Mouse (Mus musculus): ENCODE data around the gene Fam19a1. TPM values are rescaled to one million over a fixed set of nuclear protein-coding genes. Genes with fewer than 3 reads are reported as not detected.
"Not testable (repeated sequence)": the region's sequence is repeated elsewhere in the genome, so short reads cannot be mapped to it uniquely, and the experiment has no call there.

Gene Fam19a1
- polyA plus RNA-seq, 1 experiment, result 0.04 TPM

DNA sequence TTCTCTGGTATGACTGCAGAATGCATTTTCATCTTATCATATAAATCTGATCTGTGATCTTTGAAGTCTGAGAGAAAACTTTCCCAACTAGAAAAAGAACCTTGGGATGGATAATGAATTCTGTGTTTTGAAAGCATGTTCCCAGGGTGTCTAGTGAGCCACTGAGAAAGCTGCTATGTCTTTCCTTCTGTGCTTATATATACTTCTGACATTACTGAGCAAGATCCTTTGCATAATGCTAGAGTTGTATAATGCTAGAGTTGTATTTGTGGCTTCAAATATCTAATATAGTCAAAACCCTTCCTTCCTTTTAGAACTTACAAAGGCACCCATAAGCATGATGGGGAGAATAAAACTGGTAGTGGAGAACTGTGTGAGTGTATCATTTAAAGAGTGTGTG, 65.6 kb downstream of the Fam19a1 start:
- H3K4me1 ChIP-seq (ENCODE audit: control insufficient read depth, insufficient read depth, insufficient read length, low read length), result no peaks in the 10 kb centered on the region
- no peak overlapping the region for H3K4me3 ChIP-seq (ENCODE audit: low read depth, low read length)
- no peak overlapping the region for H3K27ac ChIP-seq (ENCODE audit: insufficient read depth, low read depth, low read length)
- H3K36me3 ChIP-seq (ENCODE audit: control insufficient read depth, insufficient read depth, low read length), result no peaks in the 10 kb centered on the region
- H3K27me3 ChIP-seq (ENCODE audit: control insufficient read depth, insufficient read depth, low read length), result no peaks in the 10 kb centered on the region
- TF ChIP-seq CTCF (IDR thresholded peaks at IDR 0.05; ENCODE audit: extremely low read depth, insufficient read length, insufficient replicate concordance, low read depth, low read length) (no peak), POLR2A (IDR thresholded peaks at IDR 0.05; ENCODE audit: low read depth, low read length) (no peak)

DNA sequence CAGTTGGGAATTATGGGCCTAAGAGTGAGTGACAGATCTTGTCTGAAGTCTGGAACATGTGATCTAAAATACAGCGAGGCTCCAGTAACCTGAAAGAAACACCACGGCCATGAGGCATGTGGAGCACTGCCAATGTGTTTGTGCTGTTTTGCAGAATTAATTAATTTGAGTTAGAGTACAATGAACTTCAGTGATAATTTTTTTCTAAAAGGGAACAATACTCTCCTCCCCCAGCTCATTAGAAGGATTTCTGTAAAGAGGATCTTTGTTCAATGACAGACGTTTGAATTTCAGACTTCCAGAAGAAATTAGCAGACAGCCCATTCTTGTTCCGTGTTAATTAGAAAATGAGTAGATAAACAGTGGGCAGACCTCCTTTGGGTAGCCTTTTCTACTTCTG, 70.4 kb downstream of the Fam19a1 start:
- Histone ChIP-seq H3K27ac (ENCODE audit: insufficient read depth, low read depth, low read length) (no peak overlapping the region), H3K27me3 (ENCODE audit: control insufficient read depth, insufficient read depth, low read length) (no peaks in the 10 kb centered on the region), H3K4me3 (ENCODE audit: low read depth, low read length) (no peak overlapping the region), H3K36me3 (ENCODE audit: control insufficient read depth, insufficient read depth, low read length) (no peaks in the 10 kb centered on the region), H3K4me1 (ENCODE audit: control insufficient read depth, insufficient read depth, insufficient read length, low read length) (no peaks in the 10 kb centered on the region)
- 76% methylated on average over 4 of the region's 4 CpGs for WGBS
- no peak for TF ChIP-seq POLR2A (IDR thresholded peaks at IDR 0.05; ENCODE audit: low read depth, low read length)
- TF ChIP-seq CTCF (IDR thresholded peaks at IDR 0.05; ENCODE audit: extremely low read depth, insufficient read length, insufficient replicate concordance, low read depth, low read length), result no peak

DNA sequence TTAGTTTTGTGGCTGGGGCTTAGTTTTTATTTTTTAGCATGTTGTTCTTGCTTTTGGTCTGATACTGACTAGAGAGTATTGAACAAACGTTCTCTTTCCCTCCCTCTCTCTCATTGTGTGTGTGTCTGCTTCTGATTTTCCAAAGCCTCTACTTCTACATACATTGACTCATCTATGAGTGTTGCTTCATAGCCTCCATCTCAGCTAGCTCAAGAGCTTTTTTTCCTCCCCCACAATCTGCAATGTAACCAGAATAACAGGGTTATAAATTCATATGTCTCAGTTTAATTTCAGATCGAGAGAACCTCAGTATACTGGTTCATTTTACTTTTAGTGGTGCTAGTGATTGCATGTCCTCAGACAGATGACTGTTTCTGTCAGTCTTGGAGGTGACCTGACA, 73.6 kb downstream of the Fam19a1 start:
- H3K27me3 ChIP-seq (ENCODE audit: control insufficient read depth, insufficient read depth, low read length), result no peaks in the 10 kb centered on the region
- H3K36me3 ChIP-seq (ENCODE audit: control insufficient read depth, insufficient read depth, low read length), result no peaks in the 10 kb centered on the region
- H3K27ac ChIP-seq (ENCODE audit: insufficient read depth, low read depth, low read length), result no peak overlapping the region
- WGBS, result 51% methylated on average over 2 of the region's 2 CpGs
- TF ChIP-seq POLR2A (IDR thresholded peaks at IDR 0.05; ENCODE audit: low read depth, low read length) (no peak), CTCF (IDR thresholded peaks at IDR 0.05; ENCODE audit: extremely low read depth, insufficient read length, insufficient replicate concordance, low read depth, low read length) (no peak)
- no peak overlapping the region for H3K4me3 ChIP-seq (ENCODE audit: low read depth, low read length)
- no peaks in the 10 kb centered on the region for H3K4me1 ChIP-seq (ENCODE audit: control insufficient read depth, insufficient read depth, insufficient read length, low read length)

DNA sequence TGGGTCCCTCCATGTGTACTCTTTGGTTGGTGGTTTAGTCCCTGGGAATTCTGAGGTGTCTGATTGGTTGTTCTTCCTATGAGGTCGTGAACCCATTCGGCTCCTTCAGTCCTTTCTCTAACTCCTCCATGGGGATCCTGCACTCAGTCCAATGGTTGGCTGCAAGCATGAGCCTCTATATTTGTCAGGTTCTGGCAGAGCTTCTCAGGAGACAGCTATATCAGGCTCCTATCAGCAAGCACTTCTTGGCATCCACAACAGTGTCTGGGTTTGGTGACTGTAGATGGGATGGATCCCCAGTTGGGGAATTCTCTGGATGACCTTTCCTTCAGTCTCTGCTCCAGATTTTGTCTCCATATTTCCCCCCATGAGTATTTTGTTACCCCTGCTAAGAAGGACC, 86.0 kb downstream of the Fam19a1 start:
- H3K4me3 ChIP-seq (ENCODE audit: low read depth, low read length); H3K27ac ChIP-seq (ENCODE audit: insufficient read depth, low read depth, low read length); H3K27me3 ChIP-seq (ENCODE audit: control insufficient read depth, insufficient read depth, low read length); H3K36me3 ChIP-seq (ENCODE audit: control insufficient read depth, insufficient read depth, low read length); H3K4me1 ChIP-seq (ENCODE audit: control insufficient read depth, insufficient read depth, insufficient read length, low read length): not testable (repeated sequence)
- 93% methylated on average over 2 of the region's 2 CpGs for WGBS

DNA sequence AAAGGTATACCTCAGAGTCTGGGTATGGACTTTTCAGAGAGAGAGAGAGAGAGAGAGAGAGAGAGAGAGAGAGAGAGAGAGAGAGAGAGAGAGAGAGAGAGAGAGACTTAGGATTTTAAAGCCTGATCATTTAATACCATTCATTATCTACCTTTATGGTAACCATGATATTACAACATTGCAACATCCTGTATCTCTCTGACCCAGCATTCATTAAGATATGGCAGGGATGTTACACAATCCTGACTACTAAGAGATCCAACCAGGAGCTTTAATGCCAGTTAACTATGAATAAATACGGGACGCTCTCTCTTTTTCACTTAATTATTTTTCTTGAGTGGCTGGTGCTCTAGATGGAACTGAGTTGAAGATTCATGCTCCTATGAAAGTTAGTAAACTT, 92.4 kb downstream of the Fam19a1 start:
- no peaks in the 10 kb centered on the region for H3K4me1 ChIP-seq (ENCODE audit: control insufficient read depth, insufficient read depth, insufficient read length, low read length)
- TF ChIP-seq CTCF (IDR thresholded peaks at IDR 0.05; ENCODE audit: extremely low read depth, insufficient read length, insufficient replicate concordance, low read depth, low read length), result no peak
- TF ChIP-seq POLR2A (IDR thresholded peaks at IDR 0.05; ENCODE audit: low read depth, low read length), result no peak
- H3K27ac ChIP-seq (ENCODE audit: insufficient read depth, low read depth, low read length), result no peak overlapping the region
- no peak overlapping the region for H3K4me3 ChIP-seq (ENCODE audit: low read depth, low read length)
- no peaks in the 10 kb centered on the region for H3K36me3 ChIP-seq (ENCODE audit: control insufficient read depth, insufficient read depth, low read length)
- no peaks in the 10 kb centered on the region for H3K27me3 ChIP-seq (ENCODE audit: control insufficient read depth, insufficient read depth, low read length)
- 74% methylated on average over 2 of the region's 2 CpGs for WGBS

DNA sequence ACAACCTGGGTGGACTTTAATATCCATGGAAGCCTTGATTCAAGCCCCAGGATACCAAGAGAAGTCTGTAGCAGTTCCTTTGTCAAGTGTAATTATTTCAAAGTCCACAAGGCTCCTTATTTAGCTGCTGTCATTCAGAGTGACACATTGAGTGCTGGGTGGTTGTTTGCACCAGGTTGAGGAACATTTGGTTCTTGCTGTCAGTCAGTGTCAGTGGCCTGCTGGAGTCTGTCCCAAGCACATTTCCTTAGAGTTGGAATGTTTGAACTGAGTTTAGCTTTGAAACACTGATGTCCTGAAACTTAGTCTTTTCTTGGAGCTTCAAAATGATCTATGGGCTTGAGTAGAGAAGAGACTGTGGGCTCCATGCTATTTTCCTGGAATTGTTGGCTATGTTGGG, 121.9 kb downstream of the Fam19a1 start:
- no peaks in the 10 kb centered on the region for H3K36me3 ChIP-seq (ENCODE audit: control insufficient read depth, insufficient read depth, low read length)
- H3K27ac ChIP-seq (ENCODE audit: insufficient read depth, low read depth, low read length), result no peak overlapping the region
- H3K4me3 ChIP-seq (ENCODE audit: low read depth, low read length), result no peak overlapping the region
- H3K4me1 ChIP-seq (ENCODE audit: control insufficient read depth, insufficient read depth, insufficient read length, low read length), result no peaks in the 10 kb centered on the region
- H3K27me3 ChIP-seq (ENCODE audit: control insufficient read depth, insufficient read depth, low read length), result no peaks in the 10 kb centered on the region
- TF ChIP-seq CTCF (IDR thresholded peaks at IDR 0.05; ENCODE audit: extremely low read depth, insufficient read length, insufficient replicate concordance, low read depth, low read length) (no peak), POLR2A (IDR thresholded peaks at IDR 0.05; ENCODE audit: low read depth, low read length) (no peak)

DNA sequence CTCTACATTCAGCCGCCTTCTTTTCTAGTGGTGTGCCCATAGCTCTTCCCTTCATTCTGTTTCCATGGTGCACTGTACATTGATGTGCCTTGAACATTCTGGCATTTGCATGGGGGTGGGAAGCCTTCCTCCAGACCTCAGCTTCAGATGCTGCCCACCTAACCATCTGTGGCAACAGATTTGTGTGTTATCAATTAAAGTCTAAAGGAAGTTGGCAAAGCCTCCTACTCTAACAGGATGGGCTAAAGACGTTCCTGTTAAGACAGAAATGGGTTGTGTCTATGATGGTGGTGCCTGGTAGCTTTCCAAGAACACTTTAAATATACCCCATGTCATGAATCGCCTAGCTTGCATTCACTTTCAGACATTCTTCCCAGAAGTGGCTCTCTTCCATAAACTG, 131.4 kb downstream of the Fam19a1 start:
- TF ChIP-seq CTCF (IDR thresholded peaks at IDR 0.05; ENCODE audit: extremely low read depth, insufficient read length, insufficient replicate concordance, low read depth, low read length) (no peak), POLR2A (IDR thresholded peaks at IDR 0.05; ENCODE audit: low read depth, low read length) (no peak)
- no peaks in the 10 kb centered on the region for H3K27me3 ChIP-seq (ENCODE audit: control insufficient read depth, insufficient read depth, low read length)
- no peak overlapping the region for H3K27ac ChIP-seq (ENCODE audit: insufficient read depth, low read depth, low read length)
- no peaks in the 10 kb centered on the region for H3K4me1 ChIP-seq (ENCODE audit: control insufficient read depth, insufficient read depth, insufficient read length, low read length)
- 72% methylated on average over 3 of the region's 3 CpGs for WGBS
- H3K36me3 ChIP-seq (ENCODE audit: control insufficient read depth, insufficient read depth, low read length), result no peaks in the 10 kb centered on the region
- H3K4me3 ChIP-seq (ENCODE audit: low read depth, low read length), result no peak overlapping the region

DNA sequence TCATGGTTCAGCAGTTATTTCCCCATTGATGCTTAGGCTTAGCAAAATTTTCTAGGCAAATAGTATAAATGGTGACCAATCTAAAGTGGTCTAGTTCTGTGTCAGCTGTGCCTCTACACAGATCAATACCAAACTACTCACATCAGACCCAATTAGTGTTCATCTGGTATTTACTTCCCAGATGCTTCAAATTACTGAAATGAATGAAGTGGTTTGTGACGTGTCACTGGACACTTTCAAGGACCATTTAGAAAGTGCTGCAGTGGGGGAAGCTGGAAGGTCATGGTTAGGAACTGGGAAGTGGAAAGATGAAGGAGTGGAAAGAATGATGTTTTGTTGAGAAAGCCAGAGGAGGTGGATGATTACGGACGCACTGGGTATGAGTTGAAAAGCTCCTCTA, 139.0 kb downstream of the Fam19a1 start:
- WGBS, result 82% methylated on average over 3 of the region's 3 CpGs
- no peak overlapping the region for H3K4me3 ChIP-seq (ENCODE audit: low read depth, low read length)
- no peaks in the 10 kb centered on the region for H3K27me3 ChIP-seq (ENCODE audit: control insufficient read depth, insufficient read depth, low read length)
- H3K36me3 ChIP-seq (ENCODE audit: control insufficient read depth, insufficient read depth, low read length), result no peaks in the 10 kb centered on the region
- H3K27ac ChIP-seq (ENCODE audit: insufficient read depth, low read depth, low read length), result no peak overlapping the region
- TF ChIP-seq CTCF (IDR thresholded peaks at IDR 0.05; ENCODE audit: extremely low read depth, insufficient read length, insufficient replicate concordance, low read depth, low read length) (no peak), POLR2A (IDR thresholded peaks at IDR 0.05; ENCODE audit: low read depth, low read length) (no peak)
- H3K4me1 ChIP-seq (ENCODE audit: control insufficient read depth, insufficient read depth, insufficient read length, low read length), result no peaks in the 10 kb centered on the region
